Mouse (Mus musculus): ENCODE data around the gene Rnf121. TPM values are rescaled to one million over a fixed set of nuclear protein-coding genes. Genes with fewer than 3 reads are reported as not detected.
A peak's percentile ranks its signal among the peaks of the same experiment; 100 is the strongest.
"Not testable (repeated sequence)": the region's sequence is repeated elsewhere in the genome, so short reads cannot be mapped to it uniquely, and the experiment has no call there.

Rnf121 gene
- total and polyA plus RNA-seq, 3 experiments: 10.3 to 24.8 (median 20.4) TPM

GRCm38 (mm10) chr7:102025187-102026119 is 39.8 kb downstream of the Rnf121 start:
- dilution Hi-C loops (cut with MboI; ENCODE audit: extremely low pct_ligation_motif_present, extremely low pct_unique_long_range_greater_than_20kb, low sequenced_read_pairs): no loop called here
- in situ Hi-C loops (cut with MboI; ENCODE audit: low pct_ligation_motif_present, low pct_unique_long_range_greater_than_20kb, low sequenced_read_pairs): no loop called here
- peaks cover 0 to 18% of the 10 kb centered on the region in 2 experiments; a peak in 3 of 4 replicates for H3K4me1 ChIP-seq (ENCODE audit: control insufficient read depth in 1 of 2, insufficient read depth in 2 of 2)
- H3K27ac ChIP-seq (ENCODE audit: insufficient read depth, low read depth): no peak overlapping the region
- H3K9me3 ChIP-seq (replicated peaks; ENCODE audit: low read length): no peaks in the 10 kb centered on the region
- no peaks in the 10 kb centered on the region for H3K27me3 ChIP-seq (replicated peaks)
- TF ChIP-seq RAD21 (IDR thresholded peaks at IDR 0.05; ENCODE audit: low read depth, low read length) (no peak), MAFK (IDR thresholded peaks at IDR 0.05; ENCODE audit: insufficient replicate concordance, low read length) (peak; percentile 98), JUND (conservative IDR thresholded peaks at IDR 0.05; ENCODE audit: low read depth, low read length) (no peak)
- no peaks in the 10 kb centered on the region for H3K79me2 ChIP-seq (replicated peaks; ENCODE audit: control insufficient read depth, extremely low read depth, insufficient read depth, poor library complexity, severe bottlenecking)
- H3K9ac ChIP-seq (ENCODE audit: insufficient read depth, low read depth): no peak overlapping the region
- no peak overlapping the region for H3K4me2 ChIP-seq (ENCODE audit: insufficient read depth, low read depth, poor library complexity, severe bottlenecking)
- peaks cover 48 to 78% of the 10 kb centered on the region in 2 experiments for H3K36me3 ChIP-seq (replicated peaks in 1 of 2; ENCODE audit: control insufficient read depth in 1 of 2, insufficient read depth in 1 of 2, low read length in 1 of 2)
- DNase-seq (ENCODE audit: extremely low read depth): no peak
- no peak overlapping the region for H3K4me3 ChIP-seq (replicated peaks in 1 of 3; ENCODE audit: low read depth in 2 of 3, low read length in 2 of 3, poor library complexity in 1 of 3)

- in situ Hi-C loops (cut with MboI; ENCODE audit: low pct_ligation_motif_present, low pct_unique_long_range_greater_than_20kb, low sequenced_read_pairs): no loop called here
- H3K27ac ChIP-seq (ENCODE audit: insufficient read depth, low read depth): no peak overlapping the region
- H3K9ac ChIP-seq (ENCODE audit: insufficient read depth, low read depth): no peak overlapping the region
- H3K4me1 ChIP-seq (ENCODE audit: control insufficient read depth in 1 of 2, insufficient read depth in 2 of 2): peaks cover 3 to 29% of the 10 kb centered on the region in 2 experiments; a peak in 3 of 4 replicates
- no peaks in the 10 kb centered on the region for H3K79me2 ChIP-seq (replicated peaks; ENCODE audit: control insufficient read depth, extremely low read depth, insufficient read depth, poor library complexity, severe bottlenecking)
- no peaks in the 10 kb centered on the region for H3K9me3 ChIP-seq (replicated peaks; ENCODE audit: low read length)
- no peak for DNase-seq (ENCODE audit: extremely low read depth)
- H3K36me3 ChIP-seq (replicated peaks in 1 of 2; ENCODE audit: control insufficient read depth in 1 of 2, insufficient read depth in 1 of 2, low read length in 1 of 2): peaks cover 43 to 81% of the 10 kb centered on the region in 2 experiments
- no peaks in the 10 kb centered on the region for H3K27me3 ChIP-seq (replicated peaks)
- TF ChIP-seq ZNF384 (IDR thresholded peaks at IDR 0.05; ENCODE audit: low read depth, low read length): no peak
- no peak for TF ChIP-seq ETS1 (conservative IDR thresholded peaks at IDR 0.05; ENCODE audit: low read depth, low read length)
- TF ChIP-seq MYC (IDR thresholded peaks at IDR 0.05; ENCODE audit: low read depth, low read length): no peak
- no peak overlapping the region for H3K4me2 ChIP-seq (ENCODE audit: insufficient read depth, low read depth, poor library complexity, severe bottlenecking)
- H3K4me3 ChIP-seq (replicated peaks in 1 of 3; ENCODE audit: low read depth in 2 of 3, low read length in 2 of 3, poor library complexity in 1 of 3): no peak overlapping the region
- dilution Hi-C loops (cut with MboI; ENCODE audit: extremely low pct_ligation_motif_present, extremely low pct_unique_long_range_greater_than_20kb, low sequenced_read_pairs): no loop called here
Measured at GRCm38 (mm10) chr7:102023821-102024220, 41.4 kb downstream of the Rnf121 start.

- dilution Hi-C loops (cut with MboI; ENCODE audit: extremely low pct_ligation_motif_present, extremely low pct_unique_long_range_greater_than_20kb, low sequenced_read_pairs); H3K4me2 ChIP-seq (ENCODE audit: insufficient read depth, low read depth, poor library complexity, severe bottlenecking); H3K9me3 ChIP-seq (replicated peaks; ENCODE audit: low read length); DNase-seq (ENCODE audit: extremely low read depth); H3K79me2 ChIP-seq (replicated peaks; ENCODE audit: control insufficient read depth, extremely low read depth, insufficient read depth, poor library complexity, severe bottlenecking); in situ Hi-C loops (cut with MboI; ENCODE audit: low pct_ligation_motif_present, low pct_unique_long_range_greater_than_20kb, low sequenced_read_pairs); H3K4me3 ChIP-seq (replicated peaks in 1 of 3; ENCODE audit: low read depth in 2 of 3, low read length in 2 of 3, poor library complexity in 1 of 3); H3K27ac ChIP-seq (ENCODE audit: insufficient read depth, low read depth); H3K9ac ChIP-seq (ENCODE audit: insufficient read depth, low read depth); H3K27me3 ChIP-seq (replicated peaks): not testable (repeated sequence)
- Histone ChIP-seq H3K36me3 (replicated peaks in 1 of 2; ENCODE audit: control insufficient read depth in 1 of 2, insufficient read depth in 1 of 2, low read length in 1 of 2) (peaks cover 47 to 88% of the 10 kb centered on the region in 2 experiments), H3K4me1 (ENCODE audit: control insufficient read depth in 1 of 2, insufficient read depth in 2 of 2) (peaks cover 6 to 36% of the 10 kb centered on the region in 2 experiments; a peak in 3 of 4 replicates)
Measured at GRCm38 (mm10) chr7:102020934-102021333, 44.3 kb downstream of the Rnf121 start.
